Mouse (Mus musculus) limb, embryonic 11.5 days (tissue): ENCODE results near the gene 4930558K02Rik. TPM values are rescaled to one million over a fixed set of nuclear protein-coding genes. Genes with fewer than 3 reads are reported as not detected.

Experiments
- ATAC-seq: fragments of 200-750 bp; cut with Nextera tagmentation; 2 replicates; pipeline ENCODE4 v1.8.0; 2017; ENCODE audit warnings: low read depth; ENCODE audit not compliant: insufficient number of reproducible peaks, low FRiP score, low TSS enrichment
- DNase-seq: peaks from one replicate; pipeline ENCODE4 v3.0.0-alpha.2; 2015; ENCODE audit warnings: low spot score
- H3K27ac ChIP-seq: fragments of 300-500 bp; sonication (generic); replicated peaks from 2 replicates; pipeline ENCODE4 v1.5.1; 2014; ENCODE audit warnings: low read depth, mild to moderate bottlenecking, low read length
- H3K27me3 ChIP-seq: fragments of 300-500 bp; sonication (generic); 2 replicates; pipeline ENCODE4 v1.6.1; 2014; ENCODE audit warnings: mild to moderate bottlenecking, low read length, mixed read lengths; ENCODE audit not compliant: control insufficient read depth, insufficient read depth
- H3K36me3 ChIP-seq: fragments of 300-500 bp; sonication (generic); 2 replicates; pipeline ENCODE4 v1.6.1; 2014; ENCODE audit warnings: mild to moderate bottlenecking, low read length, moderate library complexity, mixed read lengths; ENCODE audit not compliant: control insufficient read depth, insufficient read depth
- H3K4me1 ChIP-seq: fragments of 300-500 bp; sonication (generic); 2 replicates; pipeline ENCODE4 v1.6.1; 2014; ENCODE audit warnings: low read length, mixed read lengths; ENCODE audit not compliant: control insufficient read depth, insufficient read depth
- H3K4me2 ChIP-seq: fragments of 300-500 bp; sonication (generic); 2 replicates; pipeline ENCODE4 v1.6.1; 2014; ENCODE audit warnings: low read depth, mild to moderate bottlenecking, moderate library complexity; ENCODE audit not compliant: severe bottlenecking
- H3K4me3 ChIP-seq: fragments of 300-500 bp; sonication (generic); 2 replicates; pipeline ENCODE4 v1.5.1; 2014; ENCODE audit warnings: low read depth, low read length
- H3K9ac ChIP-seq: fragments of 300-500 bp; sonication (generic); 2 replicates; pipeline ENCODE4 v1.6.1; 2014; ENCODE audit warnings: mild to moderate bottlenecking, low read length
- H3K9me3 ChIP-seq: fragments of 300-500 bp; sonication (generic); 2 replicates; pipeline ENCODE4 v1.6.1; 2016; ENCODE audit warnings: low read length; ENCODE audit not compliant: control insufficient read depth
- WGBS: fragments of 180-500 bp; shearing (Covaris S2); extraction: QIAGEN DNeasy Blood & Tissue Kit; methylation state at CpG from one replicate; pipeline ENCODE4 v1.1.7; 2014; 5-methylcytosine and 5-hydroxymethylcytosine counted together
- polyA plus RNA-seq: library from polyadenylated mRNA; unstranded; fragments of >200 nt; fragmentation: Nextera tagmentation; extraction: Ambion mirVana; gene quantifications from 2 replicates; pipeline ENCODE4 v1.2.1, GENCODE M21; 2014

The 4930558K02Rik gene
- polyA plus RNA-seq, 1 experiment from 2014 or later = not detected

GRCm38 (mm10) chr1:161951009-161951779 is 28.2 kb downstream of the 4930558K02Rik start:
- H3K4me1 ChIP-seq = no peaks in the 10 kb centered on the region
- WGBS = 86% methylated on average over 5 of the region's 5 CpGs
- peak; percentile 5 for DNase-seq
- no peaks in the 10 kb centered on the region for H3K27me3 ChIP-seq
- H3K36me3 ChIP-seq = no peaks in the 10 kb centered on the region
- H3K9me3 ChIP-seq = no peaks in the 10 kb centered on the region
- no peak overlapping the region for H3K4me3 ChIP-seq
- no peak overlapping the region for H3K4me2 ChIP-seq
- H3K27ac ChIP-seq = no peak overlapping the region
- H3K9ac ChIP-seq = no peak overlapping the region
- no peak for ATAC-seq

- Histone ChIP-seq H3K4me1 (no peaks in the 10 kb centered on the region), H3K4me2 (no peak overlapping the region), H3K36me3 (no peaks in the 10 kb centered on the region), H3K27ac (no peak overlapping the region), H3K27me3 (no peaks in the 10 kb centered on the region), H3K9ac (no peak overlapping the region), H3K9me3 (no peaks in the 10 kb centered on the region), H3K4me3 (no peak overlapping the region)
- 91% methylated on average over 2 of the region's 2 CpGs for WGBS
- ATAC-seq = no peak
- no peak for DNase-seq
Measured at GRCm38 (mm10) chr1:161942082-161942481, 37.4 kb downstream of the 4930558K02Rik start.

- Histone ChIP-seq H3K4me3 (no peak overlapping the region), H3K36me3 (no peaks in the 10 kb centered on the region), H3K9me3 (no peaks in the 10 kb centered on the region), H3K4me2 (no peak overlapping the region), H3K4me1 (0 out of 2 replicates have a peak, but pooled peaks cover 3% of the 10 kb centered on the region), H3K9ac (no peak overlapping the region), H3K27me3 (no peaks in the 10 kb centered on the region), H3K27ac (no peak overlapping the region)
- DNase-seq = no peak
- WGBS = 86% methylated on average over 4 of the region's 4 CpGs
- no peak for ATAC-seq
Measured at GRCm38 (mm10) chr1:161932286-161932685, 47.1 kb downstream of the 4930558K02Rik start.

GRCm38 (mm10) chr1:161931817-161932216 is 47.6 kb downstream of the 4930558K02Rik start:
- no peak overlapping the region for H3K4me2 ChIP-seq
- DNase-seq (no peak), ATAC-seq (no peak)

GRCm38 (mm10) chr1:161931313-161931712 is 48.1 kb downstream of the 4930558K02Rik start:
- DNase-seq (no peak), ATAC-seq (no peak)
- no peaks in the 10 kb centered on the region for H3K36me3 ChIP-seq
- H3K27me3 ChIP-seq = no peaks in the 10 kb centered on the region
- H3K9ac ChIP-seq = no peak overlapping the region
- H3K4me2 ChIP-seq = no peak overlapping the region
- no peak overlapping the region for H3K27ac ChIP-seq
- no peak overlapping the region for H3K4me3 ChIP-seq
- 79% methylated on average over 4 of the region's 4 CpGs for WGBS
- H3K4me1 ChIP-seq = 0 out of 2 replicates have a peak, but pooled peaks cover 3% of the 10 kb centered on the region
- H3K9me3 ChIP-seq = no peaks in the 10 kb centered on the region

More at GRCm38 (mm10) chr1:161931817-161932216, 47.6 kb downstream of the 4930558K02Rik start:
- Histone ChIP-seq H3K4me1 (0 out of 2 replicates have a peak, but pooled peaks cover 3% of the 10 kb centered on the region), H3K27ac (no peak overlapping the region), H3K36me3 (no peaks in the 10 kb centered on the region), H3K9me3 (no peaks in the 10 kb centered on the region), H3K4me3 (no peak overlapping the region), H3K27me3 (no peaks in the 10 kb centered on the region), H3K9ac (no peak overlapping the region)
- WGBS = 76% methylated on average over 10 of the region's 10 CpGs

- H3K4me3 ChIP-seq = no peak overlapping the region
- 0 out of 2 replicates have a peak, but pooled peaks cover 3% of the 10 kb centered on the region for H3K4me1 ChIP-seq
- H3K4me2 ChIP-seq = no peak overlapping the region
- H3K27me3 ChIP-seq = no peaks in the 10 kb centered on the region
- H3K36me3 ChIP-seq = no peaks in the 10 kb centered on the region
- no peak for DNase-seq
- H3K9ac ChIP-seq = no peak overlapping the region
- no peak for ATAC-seq
- H3K9me3 ChIP-seq = no peaks in the 10 kb centered on the region
- WGBS = 87% methylated on average over 2 of the region's 2 CpGs
- H3K27ac ChIP-seq = no peak overlapping the region
Measured at GRCm38 (mm10) chr1:161927976-161928375, 51.5 kb downstream of the 4930558K02Rik start.

GRCm38 (mm10) chr1:161925281-161925805 is 54.1 kb downstream of the 4930558K02Rik start:
- Histone ChIP-seq H3K9ac (no peak overlapping the region), H3K4me1 (no peaks in the 10 kb centered on the region), H3K36me3 (no peaks in the 10 kb centered on the region), H3K9me3 (no peaks in the 10 kb centered on the region), H3K4me2 (no peak overlapping the region), H3K4me3 (no peak overlapping the region), H3K27me3 (no peaks in the 10 kb centered on the region), H3K27ac (no peak overlapping the region)
- DNase-seq (no peak), ATAC-seq (no peak)
- WGBS = 91% methylated on average over 13 of the region's 13 CpGs

- WGBS = 82% methylated on average over 3 of the region's 3 CpGs
- no peak overlapping the region for H3K9ac ChIP-seq
- no peaks in the 10 kb centered on the region for H3K4me1 ChIP-seq
- ATAC-seq = no peak
- H3K27me3 ChIP-seq = no peaks in the 10 kb centered on the region
- H3K9me3 ChIP-seq = no peaks in the 10 kb centered on the region
- no peak for DNase-seq
- no peak overlapping the region for H3K4me3 ChIP-seq
- no peaks in the 10 kb centered on the region for H3K36me3 ChIP-seq
- no peak overlapping the region for H3K4me2 ChIP-seq
- no peak overlapping the region for H3K27ac ChIP-seq
Measured at GRCm38 (mm10) chr1:161924321-161924720, 55.1 kb downstream of the 4930558K02Rik start.
